Mouse (Mus musculus) G1E (cell line): ENCODE results near the gene Eps8. TPM values are rescaled to one million over a fixed set of nuclear protein-coding genes. Genes with fewer than 3 reads are reported as not detected.

Source experiments
- ATAC-seq: 2 replicates; pipeline ENCODE4 v1.8.0; 2016; ENCODE audit warnings: mild to moderate bottlenecking; ENCODE audit not compliant: insufficient number of reproducible peaks, poor library complexity, low FRiP score, severe bottlenecking; ENCODE audit errors: extremely low read depth
- DNase-seq: peaks from one replicate; pipeline ENCODE4 v3.0.0; 2012; ENCODE audit warnings: low spot score
- H3K27me3 ChIP-seq: 2 replicates; pipeline ENCODE4 v1.6.1; 2012; ENCODE audit warnings: mild to moderate bottlenecking, low read length, inconsistent platforms; ENCODE audit not compliant: insufficient read depth
- H3K36me3 ChIP-seq: replicated peaks from 2 replicates; pipeline ENCODE3; 2012; ENCODE audit warnings: mild to moderate bottlenecking, inconsistent platforms
- H3K4me1 ChIP-seq: 2 replicates; pipeline ENCODE4 v1.6.1; 2012; ENCODE audit warnings: low read depth, low read length, inconsistent platforms, mixed read lengths; ENCODE audit not compliant: insufficient read depth
- H3K4me3 ChIP-seq: 2 replicates; pipeline ENCODE4 v1.5.1; 2012; ENCODE audit warnings: low read depth, mild to moderate bottlenecking, inconsistent platforms, low read length, moderate library complexity, mixed read lengths
- H3K9me3 ChIP-seq: replicated peaks from 2 replicates; pipeline ENCODE4 v1.6.1; 2012; ENCODE audit warnings: inconsistent platforms
- CTCF ChIP-seq: IDR thresholded peaks from 2 replicates; pipeline ENCODE4 v1.5.1; 2012; ENCODE audit warnings: low read depth, low read length, inconsistent platforms, mixed read lengths
- GATA1 ChIP-seq: IDR thresholded peaks from 2 replicates; pipeline ENCODE4 v1.6.1; 2012; ENCODE audit warnings: borderline replicate concordance, low read length, inconsistent platforms, mixed read lengths
- GATA2 ChIP-seq: IDR thresholded peaks from 2 replicates; pipeline ENCODE4 v1.6.1; 2012; ENCODE audit warnings: low read depth, low read length, inconsistent platforms, borderline replicate concordance
- POLR2AphosphoS5 ChIP-seq: IDR thresholded peaks from 2 replicates; pipeline ENCODE4 v1.6.1; 2012; ENCODE audit warnings: low read depth, low read length, inconsistent platforms; ENCODE audit not compliant: insufficient replicate concordance
- TAL1 ChIP-seq: conservative IDR thresholded peaks from 2 replicates; pipeline ENCODE4 v1.6.1; 2012; ENCODE audit warnings: low read depth, low read length, inconsistent platforms, mixed read lengths
- polyA plus RNA-seq: library from polyadenylated mRNA; stranded (reverse); fragments of >175 nt; gene quantifications from 2 replicates; pipeline ENCODE4 v1.2.3, GENCODE M21; 2012
- total RNA-seq, 2 experiments: library from RNA; stranded (forward) in 1 of 2; stranded (reverse) in 1 of 2; fragments of 200-1000 nt in 1 of 2; fragments of >200 nt in 1 of 2; fragmentation: Nextera tagmentation in 1 of 2; gene quantifications; 2 replicates each; pipeline ENCODE4 v1.2.3; 2014 to 2017

The Eps8 gene
- total and polyA plus RNA-seq, 3 experiments, result 0.33 TPM; not detected in 2

DNA sequence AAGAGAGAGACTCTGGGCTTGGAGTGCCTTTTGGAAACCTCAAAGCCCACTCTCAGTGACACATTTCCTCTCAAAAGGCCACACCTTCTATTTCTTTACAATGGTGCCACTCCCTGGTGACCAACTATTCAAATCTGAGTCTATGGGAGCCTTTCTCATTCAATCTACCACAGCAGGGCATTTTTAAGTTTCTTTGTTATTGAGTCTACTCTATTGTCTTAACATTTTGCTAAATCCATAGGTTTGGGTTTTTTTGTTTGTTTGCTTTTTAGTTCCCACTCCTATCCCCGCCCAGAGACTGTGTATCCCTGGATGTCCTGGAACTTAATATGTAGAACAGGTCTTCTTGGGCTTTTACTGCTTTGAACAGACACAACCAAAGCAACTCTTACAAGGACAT is 14.8 kb upstream of the Eps8 start:
- H3K4me3 ChIP-seq, result no peak overlapping the region
- no peaks in the 10 kb centered on the region for H3K36me3 ChIP-seq
- H3K27me3 ChIP-seq, result no peaks in the 10 kb centered on the region
- TF ChIP-seq POLR2AphosphoS5 (no peak), TAL1 (no peak), GATA2 (no peak), GATA1 (no peak), CTCF (no peak)
- DNase-seq, result no peak
- peaks cover 33% of the 10 kb centered on the region for H3K9me3 ChIP-seq
- H3K4me1 ChIP-seq, result no peaks in the 10 kb centered on the region
- ATAC-seq, result no peak

DNA sequence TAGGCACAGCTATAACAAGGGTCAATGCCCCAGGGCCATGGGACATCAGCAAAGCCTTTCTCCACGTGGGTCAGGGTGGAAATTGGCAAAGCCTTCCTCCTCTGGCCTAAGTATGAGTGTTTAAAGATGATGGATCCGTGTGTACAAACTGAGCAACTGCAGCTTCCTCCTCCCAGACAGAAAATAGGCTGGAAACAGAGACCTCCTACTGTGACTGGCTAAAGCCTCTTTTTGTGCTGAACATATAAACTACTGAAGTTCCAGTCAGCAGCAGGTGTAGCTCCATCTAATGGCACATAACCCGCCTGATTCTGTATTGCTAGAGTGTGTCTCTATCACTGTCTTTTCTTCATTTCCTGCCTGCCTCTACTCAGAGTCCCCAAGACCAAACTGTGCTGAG is 13.7 kb upstream of the Eps8 start:
- peaks cover 28% of the 10 kb centered on the region for H3K9me3 ChIP-seq
- H3K36me3 ChIP-seq, result no peaks in the 10 kb centered on the region
- ATAC-seq (no peak), DNase-seq (no peak)
- no peaks in the 10 kb centered on the region for H3K27me3 ChIP-seq
- H3K4me1 ChIP-seq, result no peaks in the 10 kb centered on the region
- TF ChIP-seq TAL1 (no peak), GATA2 (no peak), GATA1 (no peak)
- no peak overlapping the region for H3K4me3 ChIP-seq

DNA sequence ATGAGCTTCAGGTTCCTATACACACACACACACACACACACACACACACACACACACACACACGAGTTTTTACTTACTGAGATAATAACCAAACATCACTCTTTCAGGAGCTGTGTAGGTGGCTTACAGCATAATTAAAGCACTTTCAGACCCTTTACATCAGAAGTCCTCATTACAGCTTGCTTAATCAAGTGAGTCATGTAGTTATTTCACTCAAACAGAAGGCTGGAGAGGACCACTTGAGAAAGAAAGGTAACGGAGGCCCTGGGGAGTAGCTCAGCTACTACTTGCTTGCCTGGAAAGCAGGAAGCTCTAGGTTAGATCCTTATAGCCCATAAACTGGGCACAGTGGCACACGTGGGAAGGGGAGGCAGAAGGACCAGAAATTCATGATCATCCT is 13.0 kb upstream of the Eps8 start:
- no peaks in the 10 kb centered on the region for H3K27me3 ChIP-seq
- TF ChIP-seq GATA1, result no peak
- no peak for TF ChIP-seq TAL1
- no peak for TF ChIP-seq POLR2AphosphoS5
- no peak for TF ChIP-seq CTCF
- TF ChIP-seq GATA2, result no peak
- no peak overlapping the region for H3K4me3 ChIP-seq
- ATAC-seq (no peak), DNase-seq (no peak)
- H3K9me3 ChIP-seq, result peaks cover 32% of the 10 kb centered on the region
- H3K36me3 ChIP-seq, result no peaks in the 10 kb centered on the region
- no peaks in the 10 kb centered on the region for H3K4me1 ChIP-seq

DNA sequence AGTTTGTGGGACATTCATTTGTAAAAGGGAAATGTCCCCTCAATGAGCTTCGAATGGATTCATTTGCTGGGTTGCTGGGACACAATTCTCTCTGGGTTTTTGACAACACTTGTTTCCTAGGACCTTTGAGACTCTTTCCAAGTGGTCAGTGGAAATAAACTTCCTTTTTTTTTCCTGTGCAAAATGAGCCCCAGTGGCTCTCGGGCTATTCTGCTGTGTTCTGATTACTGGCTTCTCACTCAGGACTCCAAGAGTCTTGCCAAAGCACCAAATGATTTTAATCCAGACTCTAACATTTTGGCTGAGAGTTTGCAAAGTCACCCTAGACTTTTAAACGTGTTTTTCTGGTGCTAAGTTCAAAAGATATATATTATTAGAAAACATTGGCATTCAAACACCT is 10.3 kb upstream of the Eps8 start:
- DNase-seq, result no peak
- H3K27me3 ChIP-seq, result no peaks in the 10 kb centered on the region
- TF ChIP-seq GATA1, result no peak
- no peak for TF ChIP-seq CTCF
- no peak for TF ChIP-seq TAL1
- TF ChIP-seq POLR2AphosphoS5, result no peak
- no peak for TF ChIP-seq GATA2
- no peak for ATAC-seq
- H3K4me3 ChIP-seq, result no peak overlapping the region
- peaks cover 49% of the 10 kb centered on the region for H3K9me3 ChIP-seq
- no peaks in the 10 kb centered on the region for H3K36me3 ChIP-seq
- H3K4me1 ChIP-seq, result no peaks in the 10 kb centered on the region

DNA sequence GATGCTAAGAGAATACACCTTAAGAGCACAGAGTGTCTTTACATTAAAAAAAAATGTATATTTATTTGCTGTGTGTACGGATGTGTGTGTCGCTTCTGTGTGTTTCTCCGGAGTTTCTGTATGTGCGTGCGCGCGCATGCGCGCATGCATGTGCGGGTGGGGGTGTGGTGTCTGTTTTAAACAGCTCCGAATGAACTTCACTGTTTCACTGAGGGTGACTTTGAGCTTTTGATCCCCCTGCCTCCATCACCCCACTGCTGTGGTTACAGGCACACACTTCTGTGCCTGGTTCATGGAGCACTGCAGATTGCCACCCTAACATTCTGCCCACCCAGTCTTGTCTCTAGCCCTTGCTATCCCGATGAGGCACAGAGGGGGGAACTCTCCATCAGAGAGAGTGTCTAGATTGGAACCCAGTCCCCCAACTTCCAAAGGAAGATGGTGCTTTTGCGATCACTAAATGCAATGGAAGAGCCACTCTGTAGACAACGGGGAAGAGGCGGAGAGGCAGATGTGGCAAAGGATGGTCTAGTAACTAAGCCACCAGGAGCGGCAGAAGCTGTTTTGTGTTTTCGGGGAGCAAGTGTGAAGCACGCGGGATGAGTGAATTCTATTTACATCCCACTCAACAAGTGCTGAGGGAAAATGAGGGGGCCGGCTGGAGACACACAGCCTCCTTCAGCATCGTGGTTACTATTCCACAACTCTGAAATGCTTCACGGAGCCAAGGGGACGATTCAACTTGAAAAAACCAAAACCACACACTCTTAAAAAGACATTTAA is 7.1 kb upstream of the Eps8 start:
- no peaks in the 10 kb centered on the region for H3K27me3 ChIP-seq
- no peak for TF ChIP-seq POLR2AphosphoS5
- no peak for TF ChIP-seq GATA1
- no peak for TF ChIP-seq CTCF
- no peak for TF ChIP-seq GATA2
- no peak for TF ChIP-seq TAL1
- H3K9me3 ChIP-seq, result peaks cover 43% of the 10 kb centered on the region
- no peak overlapping the region for H3K4me3 ChIP-seq
- no peak for ATAC-seq
- no peaks in the 10 kb centered on the region for H3K4me1 ChIP-seq
- DNase-seq, result no peak
- H3K36me3 ChIP-seq, result no peaks in the 10 kb centered on the region

DNA sequence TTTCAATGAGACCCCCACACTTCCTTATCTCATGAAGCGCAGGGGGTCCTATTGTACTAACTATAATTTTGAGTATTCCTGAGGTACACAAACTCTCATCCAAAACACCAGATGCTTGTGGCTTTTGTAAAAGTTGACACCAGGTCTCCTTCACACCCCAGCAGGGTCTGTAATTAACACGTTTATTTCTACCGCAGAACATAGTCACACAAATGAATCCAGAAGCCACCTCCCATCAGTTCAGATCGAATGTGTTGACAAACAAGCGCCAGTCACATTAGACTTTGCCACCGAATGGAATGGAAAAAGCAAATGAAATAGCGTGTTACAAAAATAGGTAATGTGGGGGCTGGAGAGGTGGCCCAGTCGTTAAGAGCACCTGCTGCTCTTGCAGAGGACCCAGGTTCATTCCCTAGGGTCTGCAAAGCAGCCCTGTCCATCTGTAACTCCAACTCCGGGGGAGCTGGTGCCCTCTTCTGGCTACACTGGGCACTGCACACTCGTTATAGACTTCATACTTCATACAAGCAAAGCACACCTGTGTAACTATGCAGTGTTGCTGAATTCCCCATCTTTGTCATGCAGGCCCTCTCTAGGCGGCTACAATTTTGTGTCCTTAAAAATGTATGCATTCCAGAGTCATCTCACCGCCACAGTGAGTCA is 3.9 kb upstream of the Eps8 start:
- TF ChIP-seq GATA1 (no peak), TAL1 (no peak), CTCF (no peak), GATA2 (no peak), POLR2AphosphoS5 (no peak)
- DNase-seq (no peak), ATAC-seq (no peak)
- peaks cover 53% of the 10 kb centered on the region for H3K9me3 ChIP-seq
- no peaks in the 10 kb centered on the region for H3K4me1 ChIP-seq
- no peaks in the 10 kb centered on the region for H3K27me3 ChIP-seq
- no peaks in the 10 kb centered on the region for H3K36me3 ChIP-seq
- H3K4me3 ChIP-seq, result no peak overlapping the region
